8 mouse cellular contexts compared by ENCODE assay signal in genomic region chr13:44305134-44305991, GRCm38 (mm10).
DNase-seq lines count a peak whose midpoint lies in the region; ATAC-seq and TF ChIP-seq lines count a peak whose summit lies in the region.

No protein-coding gene starts in this region.

- no peaks in the 10 kb centered on the region for H3K79me2 ChIP-seq in MEL (ENCODE audit: control insufficient read depth, insufficient read depth, low read length, poor library complexity)

- ATAC-seq in liver, embryonic 12.5 days: no peak
- ATAC-seq in hematopoietic stem cell, adult 5-6 weeks (replicated peaks in 1 of 2; ENCODE audit: insufficient read depth in 1 of 2, low FRiP score in 2 of 2, low TSS enrichment in 1 of 2, low read depth in 1 of 2, poor library complexity in 2 of 2, severe bottlenecking in 2 of 2): peak; percentile 66 to 69
- ATAC-seq in hindbrain, embryonic 11.5 days (ENCODE audit: low FRiP score): no peak

- H3K4me2 ChIP-seq in liver, embryonic 12.5 days: no peak overlapping the region
- H3K4me2 ChIP-seq in hindbrain, embryonic 11.5 days (replicated peaks; ENCODE audit: low read depth, low read length): no peak overlapping the region

- TF ChIP-seq RAD21 in MEL (IDR thresholded peaks at IDR 0.05; ENCODE audit: low read depth, low read length): no peak; the same call in none of the 2 replicates

- H3K9ac ChIP-seq in liver, embryonic 12.5 days: no peak overlapping the region
- no peak overlapping the region for H3K9ac ChIP-seq in MEL (ENCODE audit: control insufficient read depth, low read depth, low read length, poor library complexity, severe bottlenecking)
- no peak overlapping the region for H3K9ac ChIP-seq in hindbrain, embryonic 11.5 days (ENCODE audit: low read depth, low read length)

- TF ChIP-seq EP300 in MEL (IDR thresholded peaks at IDR 0.05; ENCODE audit: low read depth in 1 of 2, low read length in 2 of 2): no peak

- no peak for TF ChIP-seq POLR2A in MEL (IDR thresholded peaks at IDR 0.05; ENCODE audit: control insufficient read depth in 1 of 2, insufficient read depth in 1 of 2, low read depth in 1 of 2, low read length in 2 of 2, poor library complexity in 1 of 2)

- H3K9me3 ChIP-seq in liver, embryonic 12.5 days (replicated peaks): no peaks in the 10 kb centered on the region
- no peaks in the 10 kb centered on the region; the same call in 1 of the 2 replicates for H3K9me3 ChIP-seq in MEL (replicated peaks; ENCODE audit: insufficient read depth, low read length)
- H3K9me3 ChIP-seq in hindbrain, embryonic 11.5 days (ENCODE audit: control insufficient read depth, low read length): no peaks in the 10 kb centered on the region

- 0 out of 2 replicates have a peak, but pooled peaks cover 3% of the 10 kb centered on the region for H3K4me1 ChIP-seq in liver, embryonic 12.5 days
- H3K4me1 ChIP-seq in MEL (ENCODE audit: control insufficient read depth in 1 of 2, insufficient read depth in 2 of 2, low read length in 2 of 2): no peaks in the 10 kb centered on the region
- H3K4me1 ChIP-seq in hindbrain, embryonic 11.5 days (replicated peaks; ENCODE audit: control insufficient read depth, insufficient read depth, low read length): no peaks in the 10 kb centered on the region

- 47% methylated on average over 9 of the region's 9 CpGs for WGBS in liver, embryonic 12.5 days (ENCODE audit: insufficient replicate concordance)
- 72% methylated on average over 9 of the region's 9 CpGs for WGBS in hindbrain, embryonic 11.5 days

- no peak overlapping the region for H3K4me3 ChIP-seq in liver, embryonic 12.5 days
- H3K4me3 ChIP-seq in MEL (ENCODE audit: control insufficient read depth in 1 of 2, insufficient read depth in 1 of 2, low read depth in 2 of 2, low read length in 2 of 2): no peak overlapping the region
- H3K4me3 ChIP-seq in hindbrain, embryonic 11.5 days (ENCODE audit: low read depth, low read length): no peak overlapping the region

- no peaks in the 10 kb centered on the region for H3K27me3 ChIP-seq in liver, embryonic 12.5 days (replicated peaks)
- H3K27me3 ChIP-seq in MEL (ENCODE audit: control insufficient read depth in 1 of 2, insufficient read depth in 2 of 2, low read length in 2 of 2): no peaks in the 10 kb centered on the region
- H3K27me3 ChIP-seq in hindbrain, embryonic 11.5 days (ENCODE audit: control insufficient read depth, insufficient read depth, low read length): no peaks in the 10 kb centered on the region

- H3K27ac ChIP-seq in liver, embryonic 12.5 days: no peak overlapping the region
- H3K27ac ChIP-seq in MEL (ENCODE audit: control insufficient read depth, low read depth, low read length): no peak overlapping the region
- H3K27ac ChIP-seq in hindbrain, embryonic 11.5 days (ENCODE audit: low read depth, low read length): no peak overlapping the region

- TF ChIP-seq CTCF in MEL (IDR thresholded peaks at IDR 0.05 in 2 of 3, conservative IDR thresholded peaks at IDR 0.05 in 1 of 3; ENCODE audit: control insufficient read depth in 1 of 3, insufficient read depth in 1 of 3, low read depth in 2 of 3, low read length in 3 of 3, poor library complexity in 1 of 3, severe bottlenecking in 1 of 3): peak; percentile 10 to 26 (median 23); a peak in 2 of 6 replicates

- DNase-seq in liver (peak; percentile 18), MEL (ENCODE audit: low read depth, low spot score) (peak; percentile 11)
- DNase-seq in testis, postnatal 10 days (ENCODE audit: low spot score): peak; percentile 53
- DNase-seq in left cerebral cortex, adult 11 months (ENCODE audit: low spot score): no peak
- no peak for DNase-seq in hindbrain, embryonic 11.5 days (ENCODE audit: low spot score)
- no peak for DNase-seq in layer of hippocampus, adult 9-10 months (ENCODE audit: low spot score)

- no peaks in the 10 kb centered on the region for H3K36me3 ChIP-seq in liver, embryonic 12.5 days
- H3K36me3 ChIP-seq in MEL (ENCODE audit: control insufficient read depth in 1 of 2, insufficient read depth in 2 of 2, low read length in 2 of 2): no peaks in the 10 kb centered on the region
- no peaks in the 10 kb centered on the region for H3K36me3 ChIP-seq in hindbrain, embryonic 11.5 days (ENCODE audit: control insufficient read depth, insufficient read depth, low read length)

TF ChIP-seq in MEL, 35 proteins besides CTCF, POLR2A, EP300 and RAD21:
- TF ChIP-seq JUND (IDR thresholded peaks at IDR 0.05; ENCODE audit: low read depth, low read length): no peak
- TF ChIP-seq UBTF (IDR thresholded peaks at IDR 0.05; ENCODE audit: borderline replicate concordance, insufficient read depth, low read depth, low read length): no peak
- TF ChIP-seq E2F4 (IDR thresholded peaks at IDR 0.05; ENCODE audit: borderline replicate concordance, low read depth, low read length): no peak
- TF ChIP-seq KAT2A (conservative IDR thresholded peaks at IDR 0.05; ENCODE audit: low read depth, low read length): no peak
- TF ChIP-seq SMC3 (IDR thresholded peaks at IDR 0.05; ENCODE audit: low read depth, low read length): peak; percentile 27; the same call in 1 of the 2 replicates

Comparison
In these comparisons a context has a peak if more than half of its experiments do, and no peak if none do; other contexts are left out.
1. DNase-seq: peak in liver (single experiment), MEL (single experiment) and testis, postnatal 10 days (single experiment); none in left cerebral cortex, adult 11 months (single experiment), hindbrain, embryonic 11.5 days (single experiment) and layer of hippocampus, adult 9-10 months (single experiment).
2. ATAC-seq: peak in hematopoietic stem cell, adult 5-6 weeks (2 of 2); none in liver, embryonic 12.5 days (single experiment) and hindbrain, embryonic 11.5 days (single experiment).